Mouse (Mus musculus) neural tube, embryonic 11.5 days (tissue): Measurements from ENCODE around the gene Dok3. TPM values are rescaled to one million over a fixed set of nuclear protein-coding genes. Genes with fewer than 3 reads are reported as not detected.

ENCODE experiments used
- ATAC-seq: fragments of 200-750 bp; cut with Nextera tagmentation; 2 replicates; pipeline ENCODE4 v1.8.0; 2017; ENCODE audit warnings: moderate number of reproducible peaks, mild to moderate bottlenecking, moderate TSS enrichment, moderate library complexity; ENCODE audit not compliant: insufficient read depth, low FRiP score, low TSS enrichment
- DNase-seq: peaks from one replicate; pipeline ENCODE4 v3.0.0-alpha.2; 2015; ENCODE audit warnings: low spot score
- H3K27ac ChIP-seq: fragments of 300-500 bp; sonication (generic); 2 replicates; pipeline ENCODE4 v1.5.1; 2014; ENCODE audit warnings: low read depth, mild to moderate bottlenecking, low read length
- H3K27me3 ChIP-seq: fragments of 300-500 bp; sonication (generic); 2 replicates; pipeline ENCODE4 v1.6.1; 2014; ENCODE audit warnings: mild to moderate bottlenecking, low read length, mixed read lengths; ENCODE audit not compliant: control insufficient read depth, insufficient read depth
- H3K36me3 ChIP-seq: fragments of 300-500 bp; sonication (generic); 2 replicates; pipeline ENCODE4 v1.6.1; 2014; ENCODE audit warnings: mild to moderate bottlenecking, low read length, moderate library complexity, mixed read lengths; ENCODE audit not compliant: control insufficient read depth, insufficient read depth
- H3K4me1 ChIP-seq: fragments of 300-500 bp; sonication (generic); 2 replicates; pipeline ENCODE4 v1.6.1; 2014; ENCODE audit warnings: low read length, mixed read lengths; ENCODE audit not compliant: control insufficient read depth, insufficient read depth
- H3K4me2 ChIP-seq: fragments of 300-500 bp; sonication (generic); 2 replicates; pipeline ENCODE4 v1.6.1; 2014; ENCODE audit warnings: low read depth, mild to moderate bottlenecking, moderate library complexity
- H3K4me3 ChIP-seq: fragments of 300-500 bp; sonication (generic); 2 replicates; pipeline ENCODE4 v1.5.1; 2014; ENCODE audit warnings: low read depth, low read length
- H3K9ac ChIP-seq: fragments of 300-500 bp; sonication (generic); 2 replicates; pipeline ENCODE4 v1.6.1; 2014; ENCODE audit warnings: mild to moderate bottlenecking, low read length
- H3K9me3 ChIP-seq: fragments of 300-500 bp; sonication (generic); 2 replicates; pipeline ENCODE4 v1.6.1; 2016; ENCODE audit warnings: low read length; ENCODE audit not compliant: control insufficient read depth
- WGBS: fragments of 180-500 bp; shearing (Covaris S2); extraction: QIAGEN DNeasy Blood & Tissue Kit; methylation state at CpG from one replicate; pipeline ENCODE4 v1.1.7; 2014; 5-methylcytosine and 5-hydroxymethylcytosine counted together
- polyA plus RNA-seq: library from polyadenylated mRNA; unstranded; fragments of >200 nt; fragmentation: Nextera tagmentation; extraction: Ambion mirVana; gene quantifications from 2 replicates; pipeline ENCODE4 v1.2.1, GENCODE M21; 2014

Gene Dok3
- polyA plus RNA-seq, 1 experiment from 2014 or later: 2.6 TPM

DNA sequence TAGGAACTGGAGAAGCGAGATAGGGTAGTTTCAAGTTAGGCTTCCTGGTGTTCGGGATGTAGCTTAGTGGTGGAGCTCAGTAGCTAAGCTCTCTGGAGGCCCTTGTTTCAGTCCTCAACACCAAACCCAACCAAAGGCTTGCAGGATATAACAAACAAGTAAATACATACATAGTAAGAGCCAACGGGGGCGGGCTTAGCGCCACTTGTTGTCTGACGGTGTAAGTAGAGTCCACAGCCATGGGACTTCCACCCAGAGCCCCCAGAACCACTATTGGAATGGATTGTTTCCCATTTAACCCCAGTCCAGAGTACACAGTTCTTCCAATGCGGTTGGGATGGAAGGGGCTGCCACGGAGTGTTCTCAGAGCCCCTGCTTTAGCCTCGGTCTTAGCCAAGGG, 15.3 kb downstream of the Dok3 start:
- WGBS: 35% methylated on average over 9 of the region's 9 CpGs
- Histone ChIP-seq H3K4me3 (no peak overlapping the region), H3K27ac (no peak overlapping the region), H3K4me2 (no peak overlapping the region), H3K9me3 (no peaks in the 10 kb centered on the region), H3K9ac (no peak overlapping the region), H3K4me1 (peaks cover 28% of the 10 kb centered on the region), H3K27me3 (no peaks in the 10 kb centered on the region), H3K36me3 (peaks cover 3% of the 10 kb centered on the region; the same call in 1 of the 2 replicates)
- DNase-seq: no peak
- ATAC-seq: no peak

DNA sequence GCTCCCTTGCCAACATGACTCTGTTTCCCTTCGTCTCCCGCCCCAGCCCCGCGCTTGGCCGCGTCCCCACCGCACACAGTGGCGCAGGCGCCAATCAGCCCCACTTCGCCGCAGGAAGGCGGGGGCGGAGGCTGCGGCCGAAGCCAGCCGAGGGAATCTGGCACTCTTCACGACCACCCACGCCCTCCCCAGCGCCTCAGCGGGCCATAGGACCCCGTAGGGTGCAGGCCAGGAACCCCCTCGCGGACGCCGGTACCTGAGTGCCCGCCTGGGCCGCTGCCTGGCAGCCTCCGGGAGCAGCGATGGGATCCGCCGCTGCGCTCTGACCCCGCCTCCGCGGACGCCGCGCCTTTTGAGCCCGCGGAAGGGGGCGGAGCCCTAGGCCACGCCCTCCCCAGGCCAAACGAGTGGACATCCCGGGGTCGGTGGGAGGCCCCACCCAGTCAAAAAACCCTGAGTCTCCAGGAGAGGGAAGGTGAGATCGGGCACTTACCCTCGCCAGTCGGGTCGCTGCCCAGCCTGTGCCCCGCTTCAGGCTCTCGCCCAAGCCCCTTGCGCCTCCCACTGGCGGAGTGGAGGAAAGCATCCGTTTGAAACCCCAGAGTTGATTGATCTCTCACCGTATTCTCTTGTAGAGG, 15.9 kb downstream of the Dok3 start, which contains the start of gene Pdlim7:
Gene Pdlim7 (minus strand): TSS at position 566 of the 638 bp plus-strand sequence.
- DNase-seq (peak; percentile 91), ATAC-seq (peak; percentile 72)
- WGBS: 1% methylated on average over 55 of the region's 55 CpGs
- H3K9ac ChIP-seq: peak within 1 kb of the TSS; percentile 90
- peak within 1 kb of the TSS; percentile 99 for H3K4me2 ChIP-seq
- H3K4me1 ChIP-seq: peaks cover 28% of the 10 kb centered on the region
- peak within 1 kb of the TSS; percentile 56 for H3K27ac ChIP-seq
- peak within 1 kb of the TSS; percentile 73 for H3K4me3 ChIP-seq
- H3K36me3 ChIP-seq: peaks cover 8% of the 10 kb centered on the region; the same call in 1 of the 2 replicates
- H3K27me3 ChIP-seq: no peaks in the 10 kb centered on the region
- no peaks in the 10 kb centered on the region for H3K9me3 ChIP-seq

DNA sequence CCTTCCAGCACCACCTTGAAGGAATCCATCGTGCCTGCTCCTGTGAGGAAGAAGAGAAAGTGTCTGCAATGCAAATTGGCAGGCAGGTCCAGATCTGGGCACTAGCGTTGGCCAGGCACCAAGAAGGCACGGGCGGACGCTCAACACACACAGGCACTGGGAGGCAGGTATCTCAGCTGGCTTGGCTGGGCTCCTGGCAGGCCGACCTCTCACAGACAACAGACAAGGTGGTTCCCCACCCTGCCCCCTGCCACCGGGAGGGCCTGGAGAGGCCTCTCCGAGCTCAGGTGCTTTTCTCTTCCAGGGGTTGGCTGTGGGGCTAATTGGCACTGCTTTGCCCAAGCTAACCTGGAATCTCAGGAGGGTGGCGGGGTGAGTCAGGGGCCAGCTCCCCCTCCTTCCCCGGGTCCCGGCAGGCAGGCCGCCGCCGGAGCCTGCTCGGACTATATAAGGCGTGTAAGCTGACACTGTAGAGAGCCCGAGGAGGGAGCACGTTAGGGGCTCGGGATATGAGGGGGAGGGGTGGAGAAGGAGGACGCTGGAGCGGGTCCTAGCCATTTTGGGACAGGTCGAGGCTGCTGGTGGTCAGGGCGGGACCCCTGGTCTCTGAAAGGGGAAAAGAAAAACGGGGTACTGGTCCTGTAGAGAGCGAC, 16.6 kb downstream of the Dok3 start:
- H3K27me3 ChIP-seq: no peaks in the 10 kb centered on the region
- H3K4me3 ChIP-seq: peak overlapping the region; percentile 73
- 1% methylated on average over 25 of the region's 25 CpGs for WGBS
- DNase-seq (peak; percentile 76), ATAC-seq (peak; percentile 58)
- H3K9me3 ChIP-seq: no peaks in the 10 kb centered on the region
- peaks cover 9% of the 10 kb centered on the region for H3K36me3 ChIP-seq
- peak overlapping the region; percentile 90 for H3K9ac ChIP-seq
- peak overlapping the region; percentile 56 for H3K27ac ChIP-seq
- H3K4me1 ChIP-seq: peaks cover 28% of the 10 kb centered on the region
- peak overlapping the region; percentile 99 for H3K4me2 ChIP-seq

DNA sequence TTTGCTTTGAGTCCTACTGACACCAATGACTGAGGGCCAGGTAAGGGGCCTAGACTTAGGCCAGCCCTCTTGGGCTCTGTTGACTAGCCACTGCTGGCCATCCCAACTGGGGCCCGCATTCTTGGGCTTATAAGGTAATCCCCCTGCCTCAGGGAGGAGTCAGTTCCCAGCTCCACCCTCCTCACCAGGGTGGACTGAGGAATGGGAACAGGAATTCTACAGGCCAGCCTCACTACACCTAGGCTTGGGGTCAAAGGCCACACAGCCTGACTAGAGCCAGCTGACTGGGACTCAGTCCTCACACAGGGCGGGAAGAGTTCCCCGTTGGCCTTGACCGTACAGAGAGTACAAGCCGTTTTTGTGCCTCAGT, 17.6 kb downstream of the Dok3 start:
- Histone ChIP-seq H3K27me3 (no peaks in the 10 kb centered on the region), H3K9ac (peak overlapping the region; percentile 29; the same call in 1 of the 2 replicates), H3K36me3 (peaks cover 12% of the 10 kb centered on the region), H3K9me3 (no peaks in the 10 kb centered on the region), H3K27ac (peak overlapping the region; percentile 60; the same call in 1 of the 2 replicates), H3K4me3 (peak overlapping the region; percentile 73), H3K4me1 (peaks cover 28% of the 10 kb centered on the region), H3K4me2 (peak overlapping the region; percentile 99)
- ATAC-seq: no peak
- 41% methylated on average over 5 of the region's 5 CpGs for WGBS
- DNase-seq: peak; percentile 32

DNA sequence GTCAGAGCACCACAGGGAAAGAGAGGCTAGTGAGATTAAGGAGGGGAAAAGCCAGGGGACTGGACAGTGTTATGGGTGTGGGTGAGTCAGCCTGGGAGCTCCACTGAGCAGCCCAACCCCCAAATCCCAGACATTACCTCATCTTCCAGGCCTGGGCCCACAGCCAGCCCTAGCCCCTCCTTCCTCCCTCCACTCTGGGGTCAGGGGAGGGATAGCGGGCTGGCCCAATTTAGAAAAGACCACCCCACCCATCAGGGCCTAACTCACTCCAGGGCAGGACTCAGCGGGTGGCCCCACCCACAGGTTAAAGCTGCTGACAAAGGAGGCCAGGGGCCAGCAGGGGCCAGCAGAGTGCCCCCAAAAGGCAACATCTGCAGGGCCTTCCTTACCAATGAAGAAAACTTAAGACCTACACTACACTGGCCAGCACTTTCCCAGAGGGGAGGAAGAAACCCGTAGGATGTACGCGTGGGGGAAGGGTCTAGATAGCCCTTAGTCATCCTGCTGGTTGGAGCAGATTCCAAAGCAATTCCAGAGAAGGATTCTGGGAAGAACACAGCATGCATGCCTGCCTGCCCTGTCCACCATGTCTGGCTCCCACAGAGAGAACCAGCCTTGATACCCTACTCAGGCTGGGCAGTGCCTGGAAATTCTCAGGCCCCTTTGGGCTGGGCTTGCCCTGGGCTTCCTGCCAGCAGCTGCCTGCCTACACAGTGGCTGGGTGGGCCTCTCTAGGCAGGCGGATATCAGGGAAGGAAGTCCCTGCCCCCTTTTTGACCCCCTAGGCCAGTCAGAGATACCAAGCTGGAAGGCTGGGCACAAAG, 18.2 kb downstream of the Dok3 start:
- peak; percentile 17; the same call in 1 of the 2 replicates for ATAC-seq
- Histone ChIP-seq H3K4me3 (peak overlapping the region; percentile 8; the same call in 1 of the 2 replicates), H3K27me3 (no peaks in the 10 kb centered on the region), H3K4me1 (peaks cover 28% of the 10 kb centered on the region), H3K9me3 (no peaks in the 10 kb centered on the region), H3K4me2 (peak overlapping the region; percentile 99), H3K36me3 (peaks cover 16% of the 10 kb centered on the region), H3K9ac (peak overlapping the region; percentile 29; the same call in 1 of the 2 replicates), H3K27ac (peak overlapping the region; percentile 60)
- peak; percentile 67 for DNase-seq
- 11% methylated on average over 6 of the region's 6 CpGs for WGBS

DNA sequence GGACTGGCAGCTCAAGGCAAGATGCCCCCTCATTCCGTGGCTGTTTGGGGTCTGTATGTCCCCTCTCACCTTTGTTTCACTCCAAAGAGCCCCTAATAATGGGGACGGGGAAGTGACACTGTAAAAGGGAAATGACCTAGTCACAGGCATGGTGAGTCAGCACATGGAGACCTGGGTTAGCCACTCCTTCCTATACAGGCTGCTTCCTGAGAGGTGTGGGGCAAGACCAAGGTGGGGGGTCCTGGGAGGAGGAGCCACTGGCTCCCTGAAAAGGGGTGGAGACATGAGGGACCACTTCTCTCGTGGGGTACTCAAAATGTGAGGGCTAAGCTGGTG, 18.8 kb downstream of the Dok3 start:
- no peak for DNase-seq
- Histone ChIP-seq H3K27ac (peak overlapping the region; percentile 60), H3K27me3 (no peaks in the 10 kb centered on the region), H3K4me3 (0 out of 2 replicates have a peak overlapping the region, but pooled peaks have one; percentile 8), H3K4me2 (peak overlapping the region; percentile 12; the same call in 1 of the 2 replicates), H3K4me1 (peaks cover 28% of the 10 kb centered on the region), H3K36me3 (peaks cover 18% of the 10 kb centered on the region), H3K9ac (no peak overlapping the region), H3K9me3 (no peaks in the 10 kb centered on the region)
- ATAC-seq: no peak
- 38% methylated on average over 3 of the region's 3 CpGs for WGBS

DNA sequence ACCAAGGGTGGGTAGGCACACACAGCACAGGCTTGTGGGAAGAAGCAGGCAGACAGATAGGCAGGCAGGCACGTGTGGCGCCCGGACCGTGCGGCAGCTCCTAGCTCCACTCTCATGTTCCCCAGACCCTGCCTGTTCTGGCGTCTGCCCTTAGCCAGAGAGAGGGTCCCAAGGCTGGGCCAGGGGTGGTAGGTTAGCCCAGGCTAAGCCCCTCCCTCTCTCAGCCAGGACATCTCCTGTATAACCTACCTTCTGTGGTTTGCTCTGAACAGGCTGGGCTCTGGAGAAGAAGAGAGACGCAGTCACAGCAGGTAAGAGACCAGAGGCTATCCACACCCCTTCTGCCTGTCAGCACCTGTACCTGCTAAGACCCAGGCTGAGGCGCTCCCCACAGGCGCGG, 20.6 kb downstream of the Dok3 start:
- H3K27ac ChIP-seq: no peak overlapping the region
- no peak overlapping the region for H3K9ac ChIP-seq
- WGBS: 94% methylated on average over 10 of the region's 10 CpGs
- H3K4me3 ChIP-seq: no peak overlapping the region
- ATAC-seq (no peak), DNase-seq (no peak)
- no peak overlapping the region for H3K4me2 ChIP-seq
- no peaks in the 10 kb centered on the region for H3K9me3 ChIP-seq
- H3K27me3 ChIP-seq: no peaks in the 10 kb centered on the region
- peaks cover 28% of the 10 kb centered on the region for H3K4me1 ChIP-seq
- peaks cover 25% of the 10 kb centered on the region for H3K36me3 ChIP-seq

DNA sequence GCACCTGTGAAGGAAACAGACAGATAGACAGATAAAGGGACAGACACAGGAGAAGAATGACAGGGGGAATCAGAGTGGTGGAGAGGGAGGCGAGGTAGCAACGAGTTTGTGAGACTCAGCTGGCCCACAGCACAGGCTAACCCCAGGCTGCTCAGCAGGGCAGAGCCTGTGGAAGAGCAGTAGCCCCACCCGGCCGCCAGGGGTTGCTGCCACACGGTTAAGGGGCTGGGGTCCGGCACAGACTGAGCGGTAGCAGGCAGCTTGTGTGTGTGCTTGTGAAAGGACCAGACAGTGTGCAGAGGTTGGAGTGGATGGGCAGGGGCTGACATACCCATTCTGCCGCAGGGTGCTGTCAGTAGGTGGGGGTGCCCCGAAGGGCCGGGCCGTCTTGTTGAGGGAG, 21.2 kb downstream of the Dok3 start:
- H3K4me3 ChIP-seq: no peak overlapping the region
- H3K9me3 ChIP-seq: no peaks in the 10 kb centered on the region
- DNase-seq (peak; percentile 49), ATAC-seq (no peak)
- no peaks in the 10 kb centered on the region for H3K27me3 ChIP-seq
- no peak overlapping the region for H3K27ac ChIP-seq
- peaks cover 28% of the 10 kb centered on the region for H3K4me1 ChIP-seq
- H3K4me2 ChIP-seq: no peak overlapping the region
- no peak overlapping the region for H3K9ac ChIP-seq
- 62% methylated on average over 11 of the region's 11 CpGs for WGBS
- H3K36me3 ChIP-seq: peaks cover 31% of the 10 kb centered on the region
